Mouse (Mus musculus) right cerebral cortex, postnatal 4 days (tissue): ENCODE measurements around the gene Zfp146.
"Not testable (repeated sequence)": the region's sequence is repeated elsewhere in the genome, so short reads cannot be mapped to it uniquely, and the experiment has no call there.

ENCODE experiments used
- DNase-seq: peaks from one replicate; pipeline ENCODE4 v3.0.0-alpha.2; 2022

Zfp146 gene

DNA sequence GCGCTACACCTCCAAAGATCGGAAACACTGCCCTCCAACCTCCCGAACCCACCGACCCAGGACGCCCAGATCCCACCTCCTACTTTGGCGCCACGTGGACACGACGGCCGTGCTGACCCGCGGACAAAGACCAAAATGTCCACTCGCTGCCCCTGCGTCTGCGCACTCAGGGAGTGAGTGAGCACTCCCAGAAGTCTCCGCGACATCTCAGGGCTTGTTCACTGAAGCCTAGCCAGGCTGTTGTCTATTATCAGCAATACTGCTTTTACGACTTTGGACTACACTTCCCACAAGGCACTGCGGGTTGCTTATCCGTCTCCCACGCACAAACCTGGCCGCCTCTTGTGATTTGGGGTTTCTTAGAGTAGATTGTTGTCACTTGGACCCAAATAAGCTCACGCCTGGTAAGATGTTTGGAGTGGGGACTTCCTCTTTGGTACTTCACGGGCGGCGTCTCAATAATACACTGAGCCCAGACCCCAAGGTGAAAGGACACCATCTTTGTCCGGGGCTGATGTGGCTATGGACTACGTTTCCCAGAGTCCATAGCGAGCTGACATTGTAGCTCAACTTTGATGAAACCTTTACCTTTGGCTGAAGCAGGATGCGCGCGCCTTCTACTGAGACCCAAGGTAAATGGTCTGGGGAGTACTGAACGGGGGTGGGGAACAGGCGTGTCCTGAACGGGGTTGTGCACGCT lies at the start of gene Zfp146:
Gene Zfp146 (minus strand): TSS at position 168 of the 700 bp plus-strand sequence.
- DNase-seq: peak; percentile 79

GRCm38 (mm10) chr7:30217277-30217676 lies 47.7 kb upstream of the Zfp146 start:
- DNase-seq: no peak

- DNase-seq: peak; percentile 90
Measured at GRCm38 (mm10) chr7:30216723-30217151, 47.2 kb upstream of the Zfp146 start.

DNA sequence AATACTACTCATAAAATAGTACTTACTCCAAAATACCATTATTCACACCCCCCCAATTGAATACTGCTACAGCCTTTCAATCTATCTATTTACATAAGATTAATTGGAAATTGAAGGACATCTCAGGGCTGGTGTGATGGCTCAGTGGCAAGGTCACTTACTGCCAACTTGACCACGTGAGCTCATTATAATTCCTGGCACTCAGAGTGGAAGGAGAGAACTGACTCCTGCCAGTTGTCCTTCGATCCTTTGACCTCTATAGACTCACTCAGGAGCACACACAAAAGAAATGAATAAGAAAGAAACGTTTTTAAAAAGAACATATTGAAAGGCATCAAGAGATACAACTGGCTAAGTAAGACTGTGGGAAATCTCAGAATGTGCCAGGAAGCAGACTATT lies 46.3 kb upstream of the Zfp146 start:
- DNase-seq: no peak

- no peak for DNase-seq
Measured at GRCm38 (mm10) chr7:30213881-30214280, 44.3 kb upstream of the Zfp146 start.

DNA sequence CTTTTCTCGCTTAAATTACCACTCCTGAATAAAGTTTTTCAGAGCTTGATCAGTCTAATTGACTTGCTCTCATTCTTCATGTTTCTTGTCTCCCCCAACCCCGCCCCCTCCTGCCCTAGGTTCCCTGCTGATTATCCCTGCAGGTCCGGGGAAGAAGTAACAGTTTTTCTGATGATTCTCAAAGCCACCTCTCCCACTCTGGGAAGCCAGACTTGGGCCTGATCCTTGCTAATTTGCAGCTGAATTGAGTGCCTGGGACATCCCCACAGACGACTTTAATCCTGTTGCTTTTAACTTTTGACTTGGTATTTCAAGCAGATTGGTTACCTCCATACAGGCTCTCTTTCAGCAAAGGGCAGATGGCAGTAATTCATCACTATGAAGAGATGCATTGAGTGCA lies 41.5 kb upstream of the Zfp146 start:
- no peak for DNase-seq

- not testable (repeated sequence) for DNase-seq
Measured at GRCm38 (mm10) chr7:30206364-30206763, 36.8 kb upstream of the Zfp146 start.

DNA sequence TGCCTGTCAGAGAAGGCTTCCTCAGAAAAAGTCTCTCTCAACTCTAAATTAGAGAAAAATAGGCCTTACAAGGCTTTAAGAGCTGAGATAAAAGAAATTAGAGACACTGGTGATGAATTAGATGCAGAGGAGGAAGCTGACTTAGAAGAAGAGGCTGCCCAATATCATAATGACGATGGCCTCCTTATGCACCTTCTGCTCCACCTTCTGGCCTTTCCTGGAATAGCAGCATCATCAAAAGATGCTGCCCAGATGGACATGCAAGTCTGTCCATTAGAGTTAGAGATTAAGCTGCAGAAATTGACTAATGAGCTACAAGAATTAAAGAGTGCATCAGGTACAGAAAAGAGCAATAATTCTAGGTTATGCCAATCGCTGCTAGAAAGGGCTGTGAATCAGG lies 35.8 kb upstream of the Zfp146 start:
- DNase-seq: peak; percentile 54

DNA sequence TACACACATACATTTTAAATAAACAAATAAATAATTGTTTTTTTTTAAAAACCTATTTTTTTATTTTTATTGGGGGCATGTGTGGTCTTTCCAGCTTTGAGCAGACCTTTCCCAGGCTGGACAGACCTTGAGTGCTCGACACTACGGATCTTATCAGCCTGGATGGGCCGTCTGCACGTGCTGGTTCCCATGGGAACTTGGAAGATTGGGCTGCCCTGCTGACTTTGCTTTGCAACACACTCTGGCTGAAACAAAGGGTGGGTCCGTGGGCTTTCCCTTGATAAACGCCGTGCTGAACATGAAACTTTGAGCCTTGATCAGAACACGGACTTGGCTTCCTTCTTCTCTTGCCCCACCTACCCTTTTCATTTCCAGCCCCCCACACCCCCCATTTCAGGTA lies 34.8 kb upstream of the Zfp146 start:
- no peak for DNase-seq

DNA sequence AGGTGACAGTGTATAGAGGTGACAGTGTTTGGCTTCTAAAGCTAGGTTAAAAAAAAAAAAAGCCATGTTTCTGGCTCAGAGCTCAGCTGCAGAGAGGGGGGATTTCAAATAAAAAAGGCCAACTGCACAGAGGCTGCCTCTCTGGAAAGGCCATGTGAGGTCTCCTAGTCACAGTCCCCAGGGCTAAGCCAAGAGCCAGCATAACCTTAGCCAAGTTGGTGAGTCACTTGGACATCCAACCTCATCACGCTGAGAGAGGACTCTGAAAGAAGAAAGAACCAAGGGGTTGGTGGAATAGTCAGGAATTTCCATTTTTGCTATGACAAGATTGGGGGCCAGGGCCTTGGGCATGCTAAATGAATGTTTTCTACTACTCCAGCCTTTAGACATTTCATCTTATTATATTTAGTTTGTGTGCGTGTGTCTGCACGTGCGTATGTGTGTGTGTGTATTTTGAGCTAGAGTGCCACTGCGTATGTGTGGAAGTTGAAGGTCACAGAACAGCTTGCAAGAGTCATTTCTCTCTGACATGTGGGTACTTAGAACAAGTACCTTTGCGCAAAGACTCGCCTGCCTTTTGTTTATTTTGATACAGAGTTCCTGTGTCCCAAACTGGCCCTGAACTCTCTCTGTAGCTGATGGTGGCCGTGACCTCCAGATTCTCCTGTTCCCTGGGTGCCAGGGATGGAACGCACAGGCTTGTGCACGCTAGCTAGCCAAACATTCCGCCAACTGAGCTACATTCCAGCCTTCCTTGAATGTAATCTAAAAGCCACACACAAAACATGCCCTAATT lies 33.5 kb upstream of the Zfp146 start:
- no peak for DNase-seq

- DNase-seq: not testable (repeated sequence)
Measured at GRCm38 (mm10) chr7:30200661-30201060, 31.1 kb upstream of the Zfp146 start.

- no peak for DNase-seq
Measured at GRCm38 (mm10) chr7:30200200-30200599, 30.6 kb upstream of the Zfp146 start.

DNA sequence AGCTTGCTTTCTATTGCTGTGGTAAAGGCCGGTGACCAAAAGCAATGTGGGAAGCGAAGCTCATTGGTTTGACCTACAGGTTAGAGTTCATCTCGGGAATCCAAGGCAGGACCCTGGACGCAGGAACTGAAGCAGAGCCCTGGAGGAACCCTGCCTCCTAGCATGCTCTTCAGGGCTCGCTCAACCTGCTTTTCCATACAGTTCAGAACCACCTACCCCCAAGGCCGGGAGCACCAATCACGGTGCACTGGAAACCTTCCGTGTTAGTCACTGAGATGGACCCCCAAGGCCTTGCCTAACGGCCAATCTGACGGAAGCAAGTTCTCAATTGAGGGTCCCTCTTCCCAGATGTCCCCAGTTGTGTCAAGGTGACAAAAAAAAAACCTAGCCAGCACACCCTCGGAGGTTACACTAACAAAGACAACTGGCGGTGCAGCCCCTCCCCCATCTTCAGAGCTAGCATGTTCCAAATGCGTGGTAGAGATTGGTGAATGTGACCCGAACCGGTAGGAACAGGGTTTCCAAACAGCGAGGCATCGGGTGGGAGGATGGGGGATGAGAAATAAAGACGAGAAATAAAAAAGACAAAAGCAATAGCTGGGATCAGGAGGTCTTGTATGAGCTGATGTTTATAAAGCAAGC lies 30.1 kb upstream of the Zfp146 start:
- DNase-seq: no peak

DNA sequence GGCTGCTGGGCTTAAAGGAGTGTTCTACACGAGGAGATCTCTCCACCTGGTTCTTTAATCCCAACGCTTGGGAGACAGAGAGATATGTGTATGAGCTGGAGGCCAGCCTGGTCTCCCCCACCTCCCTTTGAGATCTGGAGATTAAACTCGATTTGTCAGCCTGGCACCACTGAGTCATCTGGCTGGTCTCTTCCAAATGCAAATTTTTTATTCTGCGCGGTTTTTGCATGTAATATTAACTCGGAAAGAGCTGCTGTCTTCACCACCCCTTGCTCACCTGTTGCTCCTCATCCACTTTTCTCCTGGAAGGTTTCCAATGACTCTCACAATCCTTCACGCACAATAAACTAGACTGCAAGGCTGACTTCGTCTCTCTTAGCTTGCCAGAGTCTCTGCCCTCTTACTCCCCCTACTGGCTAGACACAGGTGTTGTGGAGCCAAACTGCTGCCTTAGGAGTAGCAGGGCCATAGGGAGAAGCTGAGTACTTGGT lies 29.0 kb upstream of the Zfp146 start, which contains the start of gene Capns1:
Gene Capns1 (minus strand): TSS at position 331 of the 491 bp plus-strand sequence.
- DNase-seq: peak; percentile 40

GRCm38 (mm10) chr7:30197592-30198129 lies 28.1 kb upstream of the Zfp146 start:
- no peak for DNase-seq

- DNase-seq: no peak
Measured at GRCm38 (mm10) chr7:30196171-30196570, 26.6 kb upstream of the Zfp146 start.

DNA sequence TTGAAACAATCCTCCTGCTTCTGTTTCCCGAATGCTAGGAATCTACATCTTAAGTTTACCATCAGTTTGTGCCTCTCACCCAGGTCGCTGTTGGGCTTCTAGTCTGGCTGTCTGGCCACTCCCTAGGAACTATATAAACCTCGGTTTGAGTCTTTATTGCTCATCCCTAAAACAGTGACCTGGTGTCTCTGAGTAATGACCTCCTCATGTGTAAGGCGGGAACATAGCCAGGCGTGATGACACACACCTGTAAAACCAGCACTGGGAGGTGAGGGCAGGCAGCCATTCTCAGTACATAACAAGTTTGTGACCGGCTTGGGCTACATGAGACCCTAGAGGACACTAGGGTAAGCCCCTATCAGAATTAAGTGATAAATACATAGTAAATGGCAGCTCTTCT lies 25.9 kb upstream of the Zfp146 start:
- DNase-seq: no peak

GRCm38 (mm10) chr7:30194884-30195283 lies 25.3 kb upstream of the Zfp146 start:
- peak; percentile 97 for DNase-seq

GRCm38 (mm10) chr7:30194101-30194831 lies 24.7 kb upstream of the Zfp146 start:
- DNase-seq: peak; percentile 67

DNA sequence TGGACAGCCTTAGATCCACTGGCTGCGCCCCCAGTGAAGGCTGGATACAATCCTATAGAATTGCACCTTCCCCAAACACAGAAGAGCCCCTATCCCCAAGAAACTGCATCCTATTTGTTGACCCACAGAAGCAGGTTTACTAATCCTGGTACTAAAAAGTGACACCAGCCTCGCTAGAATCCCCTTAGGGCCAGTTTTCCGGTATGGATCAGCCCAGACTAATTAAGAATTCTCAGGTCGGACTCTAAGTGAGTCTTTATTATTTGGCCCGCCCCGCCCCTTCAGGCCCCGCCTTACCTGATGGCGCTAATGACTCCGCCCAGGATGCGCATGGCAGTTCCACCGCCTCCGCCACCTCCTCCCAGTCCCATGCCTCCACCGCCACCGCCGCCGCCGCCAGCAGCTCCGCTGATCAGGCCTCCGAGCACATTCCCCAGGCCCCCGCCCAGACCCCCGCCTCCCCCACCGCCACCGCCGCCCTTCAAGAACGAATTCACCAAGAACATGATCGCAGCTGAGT lies 24.1 kb upstream of the Zfp146 start:
- DNase-seq: peak; percentile 71

GRCm38 (mm10) chr7:30193013-30193412 lies 23.5 kb upstream of the Zfp146 start:
- no peak for DNase-seq

- no peak for DNase-seq
Measured at GRCm38 (mm10) chr7:30192088-30192487, 22.5 kb upstream of the Zfp146 start.
